Mouse (Mus musculus) B cell, adult 2 months (primary cell): ENCODE measurements around the gene Tc2n.
"Not testable (repeated sequence)": the region's sequence is repeated elsewhere in the genome, so short reads cannot be mapped to it uniquely, and the experiment has no call there.

Experiments used
- DNase-seq, 2 experiments: peaks; one replicate each; pipeline ENCODE4 v3.0.0; 2022

The Tc2n gene

GRCm38 (mm10) chr12:101718054-101718754 lies at the start of gene Tc2n:
Gene Tc2n, minus strand, starts transcription at chr12:101718523.
- DNase-seq = peak; percentile 68 to 71

GRCm38 (mm10) chr12:101767306-101768053 lies 49.2 kb upstream of the Tc2n start:
- DNase-seq = no peak

DNA sequence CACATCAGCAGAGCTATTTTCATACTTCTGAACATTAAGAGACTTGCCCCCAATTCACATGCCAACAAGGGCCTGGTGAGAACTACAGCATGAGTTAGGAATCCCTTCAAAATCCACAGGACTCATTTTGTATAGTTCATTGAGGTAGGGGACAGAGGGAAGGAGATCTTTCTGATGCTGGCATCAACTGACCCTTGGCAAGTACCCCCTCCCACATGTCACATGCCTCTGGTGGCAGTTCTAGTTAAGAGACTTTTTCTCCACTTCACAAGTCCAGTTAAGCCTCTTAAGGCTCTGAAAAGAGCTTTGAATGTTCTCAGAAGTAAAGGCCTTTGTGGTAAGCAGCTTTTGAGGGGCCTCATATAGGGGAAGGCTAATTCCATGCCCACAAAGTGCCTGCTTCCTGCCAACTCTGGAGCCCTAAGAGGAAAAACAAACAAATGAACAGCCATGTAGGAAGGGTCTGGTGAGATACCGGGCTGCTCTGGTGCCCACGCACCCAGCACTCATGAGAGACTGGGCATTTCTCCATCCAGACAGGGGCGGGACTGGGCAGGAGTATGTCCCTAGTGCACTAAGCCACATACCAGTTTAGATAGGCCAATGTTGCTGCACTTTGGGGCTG lies 48.0 kb upstream of the Tc2n start:
- DNase-seq = no peak

- DNase-seq = no peak
Measured at GRCm38 (mm10) chr12:101764870-101765269, 46.5 kb upstream of the Tc2n start.

- no peak for DNase-seq
Measured at GRCm38 (mm10) chr12:101763065-101763464, 44.7 kb upstream of the Tc2n start.

GRCm38 (mm10) chr12:101762054-101762453 lies 43.7 kb upstream of the Tc2n start:
- no peak for DNase-seq

DNA sequence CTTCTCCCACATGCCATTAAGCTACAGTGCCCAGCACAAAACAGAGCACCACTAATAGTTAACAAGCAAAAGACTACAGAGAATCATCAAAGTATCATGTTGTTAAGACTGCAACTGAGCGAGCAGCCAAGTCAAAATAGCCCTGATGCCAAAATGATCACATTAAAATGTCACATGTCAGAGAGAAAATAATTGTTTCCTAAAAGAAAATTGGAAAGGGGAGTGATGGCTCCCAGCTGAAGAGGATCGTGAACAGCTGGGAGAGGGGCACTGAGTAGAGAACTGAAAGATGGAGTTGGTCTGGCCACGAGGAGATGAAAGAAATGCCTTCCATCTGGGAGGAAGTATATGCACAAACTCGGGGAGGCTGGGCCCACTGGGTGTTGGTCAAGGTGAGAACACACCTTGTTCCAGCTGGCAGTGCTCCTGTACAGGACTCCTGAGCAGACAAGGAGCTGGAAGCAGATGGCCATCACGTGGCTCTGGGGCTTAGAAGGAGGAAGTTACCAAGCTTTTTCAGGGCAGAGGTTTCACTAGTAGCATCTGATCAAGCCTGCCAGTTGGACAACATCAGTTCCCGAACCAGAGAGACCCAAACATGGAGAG lies 41.2 kb upstream of the Tc2n start:
- no peak for DNase-seq

DNA sequence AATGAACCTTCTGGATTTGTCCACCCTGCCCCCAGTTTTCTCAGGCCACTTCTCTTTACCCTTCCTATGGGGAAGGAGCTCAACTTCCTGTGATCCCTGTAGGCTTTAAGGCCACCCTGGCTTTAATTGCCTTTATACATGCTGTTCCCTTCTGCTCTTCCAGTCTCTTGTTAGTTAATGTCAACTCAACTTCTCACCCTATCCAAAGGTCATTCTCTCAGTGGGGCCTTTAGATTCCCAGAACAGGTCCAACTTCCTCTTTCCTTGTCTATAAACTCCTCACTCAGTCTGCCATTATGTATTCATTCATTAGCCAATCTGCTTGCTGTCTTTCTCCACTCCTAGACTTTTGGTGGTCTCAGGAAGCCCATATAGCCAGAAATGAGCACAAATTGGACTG lies 40.4 kb upstream of the Tc2n start:
- no peak for DNase-seq

DNA sequence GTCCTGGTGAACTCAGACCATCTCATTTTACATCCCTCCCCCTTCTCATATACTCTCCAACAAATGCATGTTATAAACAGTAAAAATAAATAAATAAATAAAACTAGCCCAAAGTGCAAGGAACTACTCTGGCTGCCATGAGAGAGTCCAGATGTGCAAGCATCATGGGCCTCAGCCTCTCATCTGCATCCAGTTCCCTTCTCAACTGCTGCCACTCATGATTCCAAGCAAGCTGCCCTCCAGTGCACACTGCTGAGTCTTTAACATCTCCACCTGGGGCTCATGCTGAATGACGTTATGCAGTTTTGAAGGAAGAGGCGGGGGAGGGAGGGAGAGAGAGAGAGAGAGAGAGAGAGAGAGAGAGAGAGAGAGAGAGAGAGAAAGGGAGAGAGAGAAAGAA lies 24.1 kb upstream of the Tc2n start:
- no peak for DNase-seq

GRCm38 (mm10) chr12:101740486-101740885 lies 22.2 kb upstream of the Tc2n start:
- DNase-seq = no peak

GRCm38 (mm10) chr12:101740045-101740444 lies 21.7 kb upstream of the Tc2n start:
- no peak for DNase-seq

DNA sequence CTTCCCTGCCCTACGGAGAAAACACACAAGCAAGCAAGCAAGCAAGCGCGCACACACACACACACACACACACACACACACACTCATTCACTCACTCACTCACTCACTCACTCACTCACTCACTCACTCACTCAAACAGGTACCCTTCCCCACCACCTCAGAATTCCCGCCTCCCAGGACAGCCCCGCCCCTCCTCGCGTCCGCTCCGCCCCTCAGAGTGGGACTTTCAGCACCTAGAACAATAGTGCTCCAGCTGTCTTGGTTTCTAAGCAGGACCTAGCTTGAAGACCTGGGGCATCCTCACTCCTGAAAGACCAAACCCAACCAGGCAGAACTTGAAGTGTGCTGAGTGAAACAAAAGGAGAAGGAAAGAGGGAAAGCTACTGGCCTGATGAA lies 430 bp upstream of the Tc2n start:
- peak in 1 of 2 experiments; percentile 6 for DNase-seq

DNA sequence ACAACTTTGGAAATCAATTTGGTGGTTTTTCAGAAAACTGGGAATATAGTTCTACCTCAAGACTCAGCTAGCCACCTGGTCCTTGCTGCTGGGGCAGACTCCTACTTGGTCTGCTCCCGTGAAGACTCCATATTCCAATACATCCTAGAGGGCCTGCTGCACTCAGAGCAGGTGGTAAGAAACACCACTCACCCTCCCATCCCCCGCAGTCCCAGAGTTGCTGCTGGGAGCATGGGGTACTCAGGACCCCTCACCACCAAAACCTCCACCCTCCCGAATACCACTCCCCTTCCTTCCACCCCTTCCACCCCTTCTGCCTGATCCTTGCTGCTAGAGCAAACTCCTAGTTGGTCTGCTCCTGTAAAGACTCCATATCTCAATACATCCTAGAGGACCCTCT lies 19.1 kb downstream of the Tc2n start:
- no peak for DNase-seq

DNA sequence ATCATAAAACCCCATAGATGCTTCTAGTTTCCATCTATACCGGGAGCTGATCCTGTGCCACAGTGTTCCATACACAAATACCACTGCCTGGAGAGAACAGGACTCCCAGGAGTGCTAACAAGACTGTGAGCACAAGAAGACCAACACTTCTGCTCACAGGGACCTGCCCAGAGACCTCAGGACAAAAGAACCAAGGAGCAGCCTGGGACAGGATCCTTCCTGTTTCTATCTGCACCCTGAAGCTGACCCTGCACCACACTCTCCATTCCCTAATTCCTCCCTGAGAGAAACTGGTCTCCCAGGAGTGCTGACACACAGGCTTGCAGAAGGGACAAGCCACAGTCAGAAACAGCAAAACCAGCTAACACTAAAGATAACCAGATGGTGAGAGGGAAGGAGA lies 21.8 kb downstream of the Tc2n start:
- no peak for DNase-seq

DNA sequence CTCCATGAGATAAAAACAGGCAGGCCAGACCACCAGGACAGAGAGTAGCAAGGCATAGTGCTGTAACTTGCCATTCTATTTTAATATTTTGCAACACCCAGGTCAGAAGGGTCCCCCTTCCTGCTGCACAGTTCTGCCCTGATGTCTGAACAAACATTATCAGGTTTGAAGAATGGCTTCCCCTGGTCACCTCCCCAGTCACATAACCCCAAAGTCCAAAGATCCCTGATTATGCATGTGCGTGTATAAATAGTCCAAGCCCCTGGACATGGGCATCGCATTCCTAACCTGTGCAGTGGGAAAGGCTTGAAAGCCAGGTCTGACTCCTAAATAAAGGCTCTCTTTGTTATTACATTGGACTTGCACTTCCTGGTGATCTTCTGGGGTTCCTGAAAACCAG lies 37.8 kb downstream of the Tc2n start:
- no peak for DNase-seq

DNA sequence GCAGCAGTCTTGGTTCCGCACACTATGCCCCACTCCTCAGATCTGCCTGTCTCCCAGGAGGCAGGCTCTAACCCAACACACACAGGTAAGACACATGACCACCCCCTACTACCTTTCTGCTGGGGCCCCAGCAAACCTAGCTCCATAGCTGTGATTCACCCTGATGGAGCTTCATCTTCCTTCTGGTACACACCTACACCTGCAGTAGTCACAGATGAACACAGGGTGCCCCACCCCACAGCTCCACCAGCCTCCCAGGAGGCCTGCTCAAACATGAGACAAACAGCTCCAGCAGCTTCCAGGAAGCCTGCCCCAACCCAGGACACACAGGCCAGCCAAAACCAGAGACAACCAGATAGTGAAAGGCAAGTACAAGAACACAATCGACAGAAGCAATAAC lies 50.8 kb downstream of the Tc2n start:
- no peak for DNase-seq

- DNase-seq = no peak
Measured at GRCm38 (mm10) chr12:101633137-101633536, 85.2 kb downstream of the Tc2n start.

GRCm38 (mm10) chr12:101606622-101607021 lies 111.7 kb downstream of the Tc2n start:
- not testable (repeated sequence) for DNase-seq
